Mouse (Mus musculus) kidney, embryonic 14.5 days (tissue): ENCODE results near the gene Trim28. TPM values are rescaled to one million over a fixed set of nuclear protein-coding genes. Genes with fewer than 3 reads are reported as not detected.

Experiments used
- ATAC-seq: fragments of 200-750 bp; cut with Nextera tagmentation; 2 replicates; pipeline ENCODE4 v1.8.0; 2017; ENCODE audit warnings: moderate number of reproducible peaks, mild to moderate bottlenecking, moderate TSS enrichment, moderate library complexity; ENCODE audit not compliant: low FRiP score, low TSS enrichment
- H3K27ac ChIP-seq: fragments of 300-500 bp; sonication (generic); 2 replicates; pipeline ENCODE4 v1.5.1; 2014; ENCODE audit warnings: low read depth, mild to moderate bottlenecking, low read length, moderate library complexity, mixed read lengths
- H3K27me3 ChIP-seq: fragments of 300-500 bp; sonication (generic); 2 replicates; pipeline ENCODE4 v1.6.1; 2014; ENCODE audit warnings: mild to moderate bottlenecking, low read length; ENCODE audit not compliant: control insufficient read depth, insufficient read depth
- H3K36me3 ChIP-seq: fragments of 300-500 bp; sonication (generic); 2 replicates; pipeline ENCODE4 v1.6.1; 2014; ENCODE audit warnings: low read length, mixed read lengths; ENCODE audit not compliant: control insufficient read depth, insufficient read depth
- H3K4me1 ChIP-seq: fragments of 300-500 bp; sonication (generic); 2 replicates; pipeline ENCODE4 v1.6.1; 2014; ENCODE audit warnings: low read length, mixed read lengths; ENCODE audit not compliant: control insufficient read depth, insufficient read depth
- H3K4me2 ChIP-seq: fragments of 300-500 bp; sonication (generic); replicated peaks from 2 replicates; pipeline ENCODE4 v1.6.1; 2014; ENCODE audit warnings: low read depth, mild to moderate bottlenecking, low read length
- H3K4me3 ChIP-seq: fragments of 300-500 bp; sonication (generic); 2 replicates; pipeline ENCODE4 v1.5.1; 2014; ENCODE audit warnings: mild to moderate bottlenecking, low read length
- H3K9ac ChIP-seq: fragments of 300-500 bp; sonication (generic); 2 replicates; pipeline ENCODE4 v1.6.1; 2014; ENCODE audit warnings: low read depth, mild to moderate bottlenecking, low read length, moderate library complexity
- H3K9me3 ChIP-seq: fragments of 300-500 bp; sonication (generic); 2 replicates; pipeline ENCODE4 v1.6.1; 2016; ENCODE audit warnings: low read length; ENCODE audit not compliant: control insufficient read depth
- WGBS: fragments of 180-500 bp; shearing (Covaris S2); extraction: QIAGEN DNeasy Blood & Tissue Kit; methylation state at CpG from one replicate; pipeline ENCODE4 v1.1.7; 2014; 5-methylcytosine and 5-hydroxymethylcytosine counted together
- polyA plus RNA-seq: library from polyadenylated mRNA; unstranded; fragments of >200 nt; fragmentation: Nextera tagmentation; extraction: Ambion mirVana; gene quantifications from 2 replicates; pipeline ENCODE4 v1.2.1, GENCODE M21; 2014

Trim28 gene
- polyA plus RNA-seq, result 433 and 514 TPM in 2 replicates

DNA sequence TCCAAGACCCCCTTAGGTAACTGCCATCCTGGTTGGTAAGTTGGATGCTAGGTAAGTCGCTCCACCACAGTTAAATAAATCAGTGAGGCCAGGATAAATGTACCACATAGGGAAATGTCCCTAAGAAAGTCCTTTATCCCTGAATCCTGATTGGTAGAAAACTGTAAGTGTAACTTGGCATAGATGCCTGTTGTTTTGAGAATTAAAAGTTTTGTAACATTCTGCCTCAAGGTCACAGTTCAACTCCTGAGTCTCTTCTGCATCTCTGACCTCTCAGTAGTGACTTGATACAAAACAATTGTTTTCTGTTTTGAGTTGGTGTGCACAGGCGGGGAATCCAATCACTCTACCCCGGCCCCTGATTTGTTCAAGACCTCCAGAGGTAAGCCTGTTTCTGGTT is at the start of gene Trim28:
Gene Trim28 (plus strand): TSS at position 264 of the 400 bp plus-strand sequence.
- ATAC-seq, result no peak
- Histone ChIP-seq H3K27me3 (no peaks in the 10 kb centered on the region), H3K4me3 (no peak within 1 kb of the TSS), H3K4me2 (no peak within 1 kb of the TSS), H3K9ac (no peak within 1 kb of the TSS), H3K4me1 (no peaks in the 10 kb centered on the region), H3K27ac (no peak within 1 kb of the TSS), H3K36me3 (no peaks in the 10 kb centered on the region), H3K9me3 (no peaks in the 10 kb centered on the region)
- WGBS, result 87% methylated on average over 3 of the region's 3 CpGs

DNA sequence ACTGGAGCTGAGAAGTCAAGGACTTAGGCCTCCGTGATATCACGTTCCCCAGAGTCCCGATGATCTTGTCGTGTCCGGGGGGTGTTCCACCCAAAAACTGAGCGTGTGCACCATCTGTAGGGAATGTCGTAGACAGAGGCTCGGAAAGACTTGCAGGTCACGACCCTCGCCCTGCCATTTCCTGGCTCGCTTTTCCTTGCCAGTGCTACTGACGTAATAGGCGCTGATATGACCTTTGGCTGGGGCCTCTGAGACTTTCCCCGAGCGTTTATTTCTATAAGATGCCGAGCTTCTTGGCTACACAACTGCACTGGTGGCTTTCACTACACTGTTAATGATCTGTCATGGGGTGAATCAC is 49.1 kb upstream of the Trim28 start:
- no peaks in the 10 kb centered on the region for H3K36me3 ChIP-seq
- H3K9ac ChIP-seq, result peak overlapping the region; percentile 47; the same call in 1 of the 2 replicates
- H3K4me2 ChIP-seq, result peak overlapping the region; percentile 54
- peak overlapping the region; percentile 46 for H3K4me3 ChIP-seq
- peak overlapping the region; percentile 79 for H3K27ac ChIP-seq
- H3K4me1 ChIP-seq, result peaks cover 7% of the 10 kb centered on the region; the same call in 1 of the 2 replicates
- no peaks in the 10 kb centered on the region for H3K9me3 ChIP-seq
- ATAC-seq, result peak; percentile 71
- WGBS, result 5% methylated on average over 16 of the region's 16 CpGs
- H3K27me3 ChIP-seq, result no peaks in the 10 kb centered on the region

DNA sequence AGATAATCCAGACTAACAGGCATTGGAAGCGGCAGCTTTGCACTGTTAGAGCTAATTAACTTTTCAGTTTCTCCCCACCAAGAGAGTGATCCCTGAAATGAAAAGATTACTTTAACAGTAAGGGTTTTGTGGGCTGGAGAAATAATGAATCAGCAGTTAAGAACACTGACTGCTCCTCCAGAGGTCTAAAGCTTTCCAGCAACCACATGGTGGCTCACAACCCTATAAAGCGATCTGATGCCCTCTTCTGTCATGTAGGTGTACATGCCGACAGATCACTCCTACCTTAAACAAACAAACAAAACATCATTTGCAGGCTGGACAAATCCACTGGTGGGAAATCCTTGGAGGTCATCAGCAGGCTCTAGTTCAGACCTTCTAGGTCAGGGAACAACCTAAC is 44.0 kb upstream of the Trim28 start:
- 53% methylated on average over 3 of the region's 3 CpGs for WGBS
- H3K27ac ChIP-seq, result no peak overlapping the region
- peaks cover 6% of the 10 kb centered on the region; the same call in 1 of the 2 replicates for H3K4me1 ChIP-seq
- H3K27me3 ChIP-seq, result no peaks in the 10 kb centered on the region
- no peak overlapping the region for H3K9ac ChIP-seq
- no peak for ATAC-seq
- no peaks in the 10 kb centered on the region for H3K36me3 ChIP-seq
- no peak overlapping the region for H3K4me3 ChIP-seq
- H3K4me2 ChIP-seq, result no peak overlapping the region
- no peaks in the 10 kb centered on the region for H3K9me3 ChIP-seq

DNA sequence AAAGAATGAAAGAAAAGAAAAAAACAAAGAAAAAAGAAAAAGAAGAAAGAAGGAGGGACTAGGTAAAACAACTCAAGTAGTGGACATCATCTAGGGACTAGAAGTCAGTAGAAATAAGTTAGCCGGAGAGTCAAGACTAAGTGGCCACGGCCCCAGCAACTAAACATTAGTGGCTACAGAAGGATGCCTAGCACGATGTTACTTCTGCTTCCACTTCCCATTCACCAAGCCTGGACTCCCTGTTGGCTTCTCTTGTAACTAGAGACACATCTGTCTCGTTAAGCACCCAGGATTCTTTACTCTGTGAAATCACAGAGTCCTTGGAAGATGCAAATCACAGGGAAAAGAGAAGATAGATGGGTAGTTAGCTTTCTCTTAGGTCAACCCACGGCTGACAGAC is 41.4 kb upstream of the Trim28 start:
- Histone ChIP-seq H3K27ac (no peak overlapping the region), H3K9me3 (no peaks in the 10 kb centered on the region), H3K9ac (no peak overlapping the region), H3K4me3 (no peak overlapping the region), H3K4me2 (no peak overlapping the region), H3K27me3 (no peaks in the 10 kb centered on the region), H3K4me1 (peaks cover 5% of the 10 kb centered on the region; the same call in 1 of the 2 replicates), H3K36me3 (no peaks in the 10 kb centered on the region)
- ATAC-seq, result no peak
- 75% methylated on average over 5 of the region's 5 CpGs for WGBS

DNA sequence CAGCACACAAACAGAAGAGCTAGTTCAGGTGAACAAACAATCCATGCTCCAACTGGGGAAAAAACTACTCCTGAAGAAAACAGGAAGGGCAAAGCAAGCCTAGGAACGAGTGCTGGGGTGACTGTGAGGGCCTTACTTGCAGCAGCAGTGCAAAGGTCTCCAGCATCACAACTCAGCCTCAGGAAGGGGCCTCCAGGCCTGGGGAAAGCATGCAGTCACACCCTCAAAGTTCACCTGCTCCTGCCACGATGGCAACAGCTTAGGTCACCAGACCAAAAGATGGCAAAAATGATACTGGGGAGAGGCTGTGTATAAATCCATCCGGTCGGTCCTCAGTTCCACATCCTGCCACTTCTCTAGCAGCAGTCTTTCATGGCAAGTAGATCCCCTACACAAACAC is 40.0 kb upstream of the Trim28 start:
- no peaks in the 10 kb centered on the region for H3K27me3 ChIP-seq
- H3K4me2 ChIP-seq, result no peak overlapping the region
- H3K27ac ChIP-seq, result no peak overlapping the region
- H3K9me3 ChIP-seq, result no peaks in the 10 kb centered on the region
- H3K9ac ChIP-seq, result no peak overlapping the region
- H3K4me1 ChIP-seq, result peaks cover 5% of the 10 kb centered on the region; the same call in 1 of the 2 replicates
- H3K36me3 ChIP-seq, result no peaks in the 10 kb centered on the region
- ATAC-seq, result no peak
- H3K4me3 ChIP-seq, result no peak overlapping the region
- 76% methylated on average over 4 of the region's 4 CpGs for WGBS

DNA sequence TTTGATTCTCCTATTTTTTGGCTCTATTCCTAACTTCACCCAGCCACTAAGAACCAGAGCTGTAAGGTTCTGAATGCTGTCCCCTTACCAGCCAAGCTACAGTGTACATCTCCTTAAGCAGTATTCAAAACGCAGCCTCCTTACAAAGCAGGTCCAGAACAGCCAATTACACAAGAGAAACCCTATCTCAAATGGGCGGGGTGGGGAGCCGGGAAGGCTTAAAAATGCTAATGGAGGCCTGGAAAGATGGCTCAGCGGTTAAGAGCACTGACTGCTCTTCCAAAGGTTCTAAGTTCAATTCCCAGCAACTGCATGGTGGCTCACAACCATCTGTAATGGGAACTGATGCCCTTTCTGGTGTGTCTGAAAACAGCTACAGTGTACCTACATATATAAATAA is 39.2 kb upstream of the Trim28 start:
- H3K4me1 ChIP-seq, result peaks cover 5% of the 10 kb centered on the region; the same call in 1 of the 2 replicates
- H3K27me3 ChIP-seq, result no peaks in the 10 kb centered on the region
- H3K9ac ChIP-seq, result no peak overlapping the region
- H3K4me2 ChIP-seq, result no peak overlapping the region
- H3K4me3 ChIP-seq, result no peak overlapping the region
- ATAC-seq, result no peak
- H3K36me3 ChIP-seq, result no peaks in the 10 kb centered on the region
- no peak overlapping the region for H3K27ac ChIP-seq
- no peaks in the 10 kb centered on the region for H3K9me3 ChIP-seq
- WGBS, result 29% methylated on average over 4 of the region's 4 CpGs

DNA sequence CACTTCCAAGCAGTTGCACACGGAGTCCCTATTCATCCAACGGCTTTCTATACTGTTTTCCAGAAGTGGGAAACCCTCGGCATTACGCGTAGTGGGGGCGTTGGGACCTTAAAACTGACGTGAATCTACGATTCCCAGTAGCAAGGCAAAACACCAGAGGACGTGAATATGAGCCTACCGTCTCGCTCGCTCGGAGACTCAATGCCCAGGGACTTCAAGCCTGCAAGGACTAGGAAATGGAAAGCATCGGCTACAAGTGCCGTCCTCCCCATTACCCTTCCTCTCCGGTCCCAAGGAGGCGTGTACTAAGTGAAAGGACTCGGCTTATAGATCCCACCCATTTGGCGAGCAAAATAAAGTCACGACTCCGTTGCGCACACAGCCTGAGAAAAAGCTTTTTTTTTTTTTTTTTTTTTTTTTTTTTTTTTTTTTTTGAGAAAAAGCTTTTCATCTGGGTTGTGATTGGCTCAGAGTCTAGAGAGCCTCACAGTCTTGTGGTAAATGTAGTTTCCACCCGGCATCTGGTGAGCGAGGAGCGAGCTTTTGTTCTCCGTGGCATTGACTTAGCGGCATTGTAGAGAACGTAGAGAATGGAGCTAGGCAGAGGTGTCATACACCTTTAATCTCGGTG is 37.3 kb upstream of the Trim28 start:
- 3% methylated on average over 29 of the region's 29 CpGs for WGBS

DNA sequence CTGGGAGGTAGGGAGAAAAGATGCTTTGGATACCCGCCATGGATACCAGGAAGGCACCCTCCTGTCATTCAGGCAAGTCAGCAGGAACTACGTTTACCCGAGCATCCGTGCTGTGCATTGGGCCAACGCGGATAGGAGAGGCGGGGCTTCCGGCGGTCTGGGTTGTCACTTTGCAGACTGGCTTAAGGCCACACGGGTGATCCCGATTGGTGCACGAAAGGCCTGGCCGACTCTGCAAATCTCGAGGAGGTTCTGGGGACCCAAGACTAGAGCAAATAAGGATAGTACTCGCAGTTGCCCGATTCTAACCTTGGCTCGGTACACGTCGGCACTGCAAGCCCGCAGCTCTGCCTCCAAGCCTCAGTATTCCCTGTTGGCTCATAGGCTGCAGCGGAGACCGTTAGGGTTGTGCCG is 33.2 kb upstream of the Trim28 start, which contains the start of gene Zfp324:
Gene Zfp324 (plus strand): TSS at position 161 of the 414 bp plus-strand sequence.
- H3K4me2 ChIP-seq, result peak within 1 kb of the TSS; percentile 94
- no peaks in the 10 kb centered on the region for H3K9me3 ChIP-seq
- H3K4me3 ChIP-seq, result peak within 1 kb of the TSS; percentile 90
- peaks cover 22% of the 10 kb centered on the region for H3K36me3 ChIP-seq
- 1% methylated on average over 23 of the region's 23 CpGs for WGBS
- H3K4me1 ChIP-seq, result peaks cover 16% of the 10 kb centered on the region; the same call in 1 of the 2 replicates
- ATAC-seq, result peak; percentile 90
- peak within 1 kb of the TSS; percentile 86 for H3K27ac ChIP-seq
- H3K27me3 ChIP-seq, result no peaks in the 10 kb centered on the region
- peak within 1 kb of the TSS; percentile 89 for H3K9ac ChIP-seq

More for the DNA sequence above, 37.3 kb upstream of the Trim28 start:
- Histone ChIP-seq H3K4me1 (peaks cover 10% of the 10 kb centered on the region; the same call in 1 of the 2 replicates), H3K9ac (peak overlapping the region; percentile 57), H3K36me3 (no peaks in the 10 kb centered on the region), H3K27me3 (no peaks in the 10 kb centered on the region), H3K4me3 (peak overlapping the region; percentile 48), H3K27ac (peak overlapping the region; percentile 75), H3K9me3 (no peaks in the 10 kb centered on the region), H3K4me2 (peak overlapping the region; percentile 68)
- peak; percentile 58 for ATAC-seq

DNA sequence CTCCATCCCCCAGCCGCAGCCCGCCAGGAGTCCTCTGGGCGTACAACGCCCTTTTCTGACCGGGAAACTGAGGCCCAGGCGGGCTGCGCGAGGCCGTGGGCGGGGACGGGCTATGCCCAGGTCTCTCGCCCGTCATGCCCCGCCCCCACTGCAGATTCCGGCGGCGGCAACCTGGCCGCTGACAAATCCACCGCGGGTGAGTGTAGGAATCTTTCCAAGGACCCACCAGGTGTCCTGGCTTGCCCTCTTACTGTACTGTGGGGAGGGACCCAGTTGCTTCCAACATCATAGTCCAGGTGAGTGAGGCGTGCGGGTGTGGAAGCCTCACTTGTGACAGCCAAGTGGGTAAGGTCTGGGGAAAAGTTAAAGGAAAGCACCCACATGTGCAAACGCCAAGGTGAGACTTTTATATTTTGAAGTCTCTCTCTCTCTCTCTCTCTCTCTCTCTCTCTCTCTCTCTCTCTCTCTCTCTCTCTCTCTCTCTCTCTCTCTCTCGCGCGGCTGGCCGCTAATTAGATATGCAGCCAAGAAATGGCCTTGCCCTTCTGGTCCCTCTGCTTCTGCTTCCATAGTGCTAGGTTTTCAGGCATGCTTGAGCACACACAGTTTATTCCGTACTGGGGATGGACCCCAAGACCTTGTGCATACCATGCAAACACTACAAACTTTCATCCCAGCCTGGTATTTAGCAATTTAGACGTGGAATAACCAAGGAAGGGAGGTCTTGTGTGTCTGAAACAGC is 32.6 kb upstream of the Trim28 start:
- H3K27me3 ChIP-seq, result no peaks in the 10 kb centered on the region
- under 1% methylated on average over 29 of the region's 29 CpGs for WGBS
- H3K4me2 ChIP-seq, result peak overlapping the region; percentile 94

More for the DNA sequence above, 32.6 kb upstream of the Trim28 start:
- H3K36me3 ChIP-seq, result peaks cover 28% of the 10 kb centered on the region
- H3K27ac ChIP-seq, result peak overlapping the region; percentile 86
- H3K4me3 ChIP-seq, result peak overlapping the region; percentile 90
- peak overlapping the region; percentile 89 for H3K9ac ChIP-seq
- H3K4me1 ChIP-seq, result peaks cover 12% of the 10 kb centered on the region; the same call in 1 of the 2 replicates
- ATAC-seq, result peak; percentile 67
- H3K9me3 ChIP-seq, result no peaks in the 10 kb centered on the region
